Mouse (Mus musculus) neural tube, embryonic 12.5 days (tissue): ENCODE results near the gene Rhoa. TPM values are rescaled to one million over a fixed set of nuclear protein-coding genes. Genes with fewer than 3 reads are reported as not detected.
A peak's percentile ranks its signal among the peaks of the same experiment; 100 is the strongest.
"Not testable (repeated sequence)": the region's sequence is repeated elsewhere in the genome, so short reads cannot be mapped to it uniquely, and the experiment has no call there.

ENCODE experiments used
- ATAC-seq: fragments of 200-750 bp; cut with Nextera tagmentation; 2 replicates; pipeline ENCODE4 v1.8.0; 2017; ENCODE audit warnings: low read depth, mild to moderate bottlenecking, moderate TSS enrichment, moderate library complexity; ENCODE audit not compliant: low FRiP score
- H3K27ac ChIP-seq: fragments of 300-500 bp; sonication (generic); 2 replicates; pipeline ENCODE4 v1.5.1; 2016
- H3K27me3 ChIP-seq: fragments of 300-500 bp; sonication (generic); replicated peaks from 2 replicates; pipeline ENCODE4 v1.6.1; 2016; ENCODE audit warnings: mild to moderate bottlenecking
- H3K36me3 ChIP-seq: fragments of 300-500 bp; sonication (generic); 2 replicates; pipeline ENCODE4 v1.6.1; 2016; ENCODE audit warnings: mild to moderate bottlenecking
- H3K4me1 ChIP-seq: fragments of 300-500 bp; sonication (generic); 2 replicates; pipeline ENCODE4 v1.6.1; 2016
- H3K4me2 ChIP-seq: fragments of 300-500 bp; sonication (generic); replicated peaks from 2 replicates; pipeline ENCODE4 v1.6.1; 2016; ENCODE audit warnings: mild to moderate bottlenecking
- H3K4me3 ChIP-seq: fragments of 300-500 bp; sonication (generic); 2 replicates; pipeline ENCODE4 v1.5.1; 2016
- H3K9ac ChIP-seq: fragments of 300-500 bp; sonication (generic); 2 replicates; pipeline ENCODE4 v1.6.1; 2016; ENCODE audit warnings: mild to moderate bottlenecking
- H3K9me3 ChIP-seq: fragments of 300-500 bp; sonication (generic); 2 replicates; pipeline ENCODE4 v1.6.1; 2016; ENCODE audit warnings: mild to moderate bottlenecking
- WGBS: fragments of 180-500 bp; shearing (Covaris S2); methylation state at CpG from one replicate; pipeline ENCODE4 v1.1.7; 2016; 5-methylcytosine and 5-hydroxymethylcytosine counted together
- polyA plus RNA-seq: library from polyadenylated mRNA; unstranded; fragments of >200 nt; fragmentation: Nextera tagmentation; extraction: Ambion mirVana; gene quantifications from 2 replicates; pipeline ENCODE4 v1.2.1, GENCODE M21; 2016

Gene Rhoa
- polyA plus RNA-seq: 313 and 363 TPM in 2 replicates

GRCm38 (mm10) chr9:108305629-108306520 is at the start of gene Rhoa, which contains the start of gene Tcta:
Gene Rhoa, plus strand, starts transcription at chr9:108306129.
Gene Tcta, minus strand, starts transcription at chr9:108306160.
- peaks cover 24% of the 10 kb centered on the region for H3K4me1 ChIP-seq
- no peaks in the 10 kb centered on the region for H3K9me3 ChIP-seq
- peak within 1 kb of the TSS; percentile 94 for H3K9ac ChIP-seq
- WGBS: under 1% methylated on average over 81 of the region's 81 CpGs
- peaks cover 26% of the 10 kb centered on the region for H3K36me3 ChIP-seq
- peak within 1 kb of the TSS; percentile 98 for H3K27ac ChIP-seq
- peak within 1 kb of the TSS; percentile 69 for H3K4me2 ChIP-seq
- peak within 1 kb of the TSS; percentile 97 for H3K4me3 ChIP-seq
- peak; percentile 98 for ATAC-seq
- H3K27me3 ChIP-seq: no peaks in the 10 kb centered on the region

DNA sequence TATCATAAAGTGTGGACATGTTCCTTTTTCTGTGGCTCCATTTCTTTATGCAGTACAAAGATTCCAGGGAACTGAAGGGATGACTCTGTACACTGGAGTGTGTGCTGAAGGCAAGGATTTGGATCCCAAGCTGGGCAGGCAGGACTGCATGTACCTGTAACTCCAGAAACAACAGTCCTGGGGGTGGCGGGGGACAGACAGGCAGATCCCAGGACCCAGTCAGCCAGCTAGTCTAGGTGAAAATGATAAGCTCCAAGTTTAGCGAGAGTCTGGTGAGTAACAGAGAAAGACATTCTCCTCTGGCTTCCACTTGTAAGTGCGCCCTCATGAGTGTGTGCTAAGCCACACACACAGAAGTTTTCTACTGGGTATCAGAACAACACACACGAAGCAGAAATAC is 45.4 kb upstream of the Rhoa start:
- no peak overlapping the region for H3K27ac ChIP-seq
- WGBS: 91% methylated on average over 4 of the region's 4 CpGs
- no peaks in the 10 kb centered on the region for H3K9me3 ChIP-seq

DNA sequence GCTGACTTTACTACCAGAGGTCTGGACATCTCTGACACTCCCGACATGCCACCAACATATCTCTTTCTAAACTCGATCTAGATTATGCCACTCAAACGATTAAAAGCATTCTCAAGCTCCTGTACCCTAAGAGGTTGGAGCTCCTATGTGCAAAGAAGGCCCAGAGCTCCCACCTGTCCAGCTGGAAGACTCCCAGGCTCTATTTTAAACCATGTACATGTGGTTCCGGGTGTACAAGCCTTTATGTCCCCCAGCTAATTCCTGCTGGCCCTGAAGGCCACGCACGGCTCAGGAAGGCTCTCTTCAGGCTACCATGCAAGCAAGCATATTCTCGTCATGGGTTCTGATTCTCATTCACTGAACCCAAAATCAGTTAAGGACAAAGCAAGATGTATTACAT is 44.1 kb upstream of the Rhoa start:
- ATAC-seq: no peak
- H3K9ac ChIP-seq: no peak overlapping the region
- H3K4me2 ChIP-seq: peak overlapping the region; percentile 85
- no peaks in the 10 kb centered on the region for H3K9me3 ChIP-seq
- no peak overlapping the region for H3K27ac ChIP-seq
- no peak overlapping the region for H3K4me3 ChIP-seq
- peaks cover 19% of the 10 kb centered on the region for H3K4me1 ChIP-seq
- H3K36me3 ChIP-seq: no peaks in the 10 kb centered on the region; the same call in 1 of the 2 replicates
- H3K27me3 ChIP-seq: no peaks in the 10 kb centered on the region
- 75% methylated on average over 7 of the region's 7 CpGs for WGBS

More for the DNA sequence above, 45.4 kb upstream of the Rhoa start:
- no peak overlapping the region for H3K9ac ChIP-seq
- ATAC-seq: no peak
- H3K4me1 ChIP-seq: peaks cover 19% of the 10 kb centered on the region
- H3K27me3 ChIP-seq: no peaks in the 10 kb centered on the region
- no peak overlapping the region for H3K4me3 ChIP-seq
- no peak overlapping the region for H3K4me2 ChIP-seq
- no peaks in the 10 kb centered on the region; the same call in 1 of the 2 replicates for H3K36me3 ChIP-seq

- Histone ChIP-seq H3K9ac (peak overlapping the region; percentile 94), H3K4me3 (peak overlapping the region; percentile 94), H3K4me1 (peaks cover 19% of the 10 kb centered on the region), H3K9me3 (no peaks in the 10 kb centered on the region), H3K27ac (no peak overlapping the region), H3K27me3 (no peaks in the 10 kb centered on the region), H3K4me2 (peak overlapping the region; percentile 85), H3K36me3 (no peaks in the 10 kb centered on the region; the same call in 1 of the 2 replicates)
- no peak for ATAC-seq
- 42% methylated on average over 11 of the region's 11 CpGs for WGBS
Observed at GRCm38 (mm10) chr9:108262494-108263049, 43.4 kb upstream of the Rhoa start.

- H3K27me3 ChIP-seq: no peaks in the 10 kb centered on the region
- H3K4me1 ChIP-seq: peaks cover 19% of the 10 kb centered on the region
- peak overlapping the region; percentile 81 for H3K27ac ChIP-seq
- peak; percentile 69 for ATAC-seq
- H3K4me2 ChIP-seq: peak overlapping the region; percentile 85
- H3K36me3 ChIP-seq: no peaks in the 10 kb centered on the region
- under 1% methylated on average over 62 of the region's 62 CpGs for WGBS
- no peaks in the 10 kb centered on the region for H3K9me3 ChIP-seq
- peak overlapping the region; percentile 94 for H3K4me3 ChIP-seq
- peak overlapping the region; percentile 94 for H3K9ac ChIP-seq
Observed at GRCm38 (mm10) chr9:108263131-108263681, 42.7 kb upstream of the Rhoa start.

DNA sequence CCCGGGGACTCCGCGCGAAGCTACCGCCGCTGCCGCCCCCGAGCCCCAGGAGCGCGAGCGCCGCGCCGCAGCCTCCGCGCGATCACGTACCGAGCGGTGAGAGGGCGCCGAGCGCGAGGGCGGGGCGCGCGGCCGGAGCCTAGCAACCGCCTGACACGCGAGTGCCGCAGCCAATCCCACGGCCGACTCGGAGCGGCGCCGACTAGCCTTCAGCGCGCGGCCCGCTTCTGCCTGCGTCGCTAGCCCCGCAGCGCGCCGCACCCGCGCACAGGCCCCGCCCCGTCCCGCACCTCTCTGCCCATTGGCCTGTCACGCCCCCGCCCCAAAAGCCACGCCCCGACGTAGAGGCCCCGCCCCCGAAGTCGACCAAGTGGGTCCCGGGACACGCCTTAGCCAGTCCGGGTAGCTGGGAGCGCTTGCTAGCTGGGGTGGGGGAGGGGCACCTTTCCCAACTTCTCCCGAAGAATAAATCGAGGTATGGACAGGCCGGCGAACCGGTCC is 42.2 kb upstream of the Rhoa start, which contains the start of gene Dag1:
TSS of gene Dag1 (minus strand) at position 269 of the 501 bp plus-strand sequence.
- under 1% methylated on average over 71 of the region's 71 CpGs for WGBS
- H3K4me2 ChIP-seq: peak within 1 kb of the TSS; percentile 85
- no peaks in the 10 kb centered on the region for H3K36me3 ChIP-seq
- H3K27me3 ChIP-seq: no peaks in the 10 kb centered on the region
- H3K27ac ChIP-seq: peak within 1 kb of the TSS; percentile 81
- H3K4me3 ChIP-seq: peak within 1 kb of the TSS; percentile 94
- H3K4me1 ChIP-seq: peaks cover 19% of the 10 kb centered on the region
- H3K9me3 ChIP-seq: no peaks in the 10 kb centered on the region
- H3K9ac ChIP-seq: peak within 1 kb of the TSS; percentile 94
- peak; percentile 98 for ATAC-seq

- Histone ChIP-seq H3K9me3 (no peaks in the 10 kb centered on the region), H3K36me3 (no peaks in the 10 kb centered on the region), H3K27ac (no peak overlapping the region), H3K9ac (peak overlapping the region; percentile 40), H3K4me3 (peak overlapping the region; percentile 94), H3K4me1 (peaks cover 19% of the 10 kb centered on the region), H3K27me3 (no peaks in the 10 kb centered on the region), H3K4me2 (peak overlapping the region; percentile 85)
- 13% methylated on average over 10 of the region's 10 CpGs for WGBS
- no peak; the same call in none of the 2 replicates for ATAC-seq
Observed at GRCm38 (mm10) chr9:108264191-108264921, 41.6 kb upstream of the Rhoa start.

DNA sequence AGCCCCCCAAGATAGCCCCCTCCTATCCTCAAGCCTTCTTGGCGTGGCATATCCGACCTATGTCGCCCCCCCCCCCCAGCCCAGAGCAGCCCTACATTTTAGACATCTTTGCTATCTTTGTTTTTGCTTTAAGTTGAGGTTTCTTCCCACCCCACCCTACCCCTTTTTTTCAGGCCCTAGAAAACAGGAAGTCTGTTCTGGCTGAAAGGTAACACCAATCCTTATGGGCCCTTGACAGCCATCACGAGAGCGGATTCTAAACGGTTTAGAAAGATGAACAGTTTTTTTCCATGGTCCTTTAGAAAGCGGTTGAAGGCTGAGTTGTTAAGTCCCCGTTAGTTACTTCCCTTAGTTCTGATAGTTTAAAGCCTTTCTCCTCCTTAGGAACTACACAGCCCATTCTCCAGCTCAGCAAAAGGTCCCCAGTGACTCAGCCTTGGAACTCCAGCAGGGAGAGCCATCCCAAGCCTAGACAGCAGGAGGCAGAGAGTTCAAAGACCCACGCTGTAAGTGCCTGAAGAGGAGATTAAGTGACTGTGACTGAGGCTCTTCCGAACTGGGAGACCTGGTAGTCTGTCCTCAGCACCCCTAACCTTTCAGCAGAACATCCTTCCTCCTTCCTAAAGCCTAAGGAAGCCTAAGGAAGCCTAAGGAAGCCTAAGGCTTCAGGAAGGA is 39.5 kb upstream of the Rhoa start:
- H3K4me1 ChIP-seq: peaks cover 19% of the 10 kb centered on the region
- H3K4me3 ChIP-seq: no peak overlapping the region
- H3K27ac ChIP-seq: no peak overlapping the region
- no peaks in the 10 kb centered on the region for H3K9me3 ChIP-seq
- H3K27me3 ChIP-seq: no peaks in the 10 kb centered on the region
- no peak overlapping the region for H3K9ac ChIP-seq
- ATAC-seq: no peak
- H3K36me3 ChIP-seq: no peaks in the 10 kb centered on the region
- no peak overlapping the region for H3K4me2 ChIP-seq
- 71% methylated on average over 10 of the region's 10 CpGs for WGBS

- Histone ChIP-seq H3K27ac (no peak overlapping the region), H3K9me3 (no peaks in the 10 kb centered on the region), H3K4me2 (no peak overlapping the region), H3K36me3 (no peaks in the 10 kb centered on the region), H3K27me3 (no peaks in the 10 kb centered on the region), H3K4me3 (no peak overlapping the region), H3K9ac (no peak overlapping the region), H3K4me1 (peaks cover 8% of the 10 kb centered on the region)
- WGBS: 84% methylated on average over 7 of the region's 7 CpGs
- no peak for ATAC-seq
Observed at GRCm38 (mm10) chr9:108267691-108268090, 38.2 kb upstream of the Rhoa start.

DNA sequence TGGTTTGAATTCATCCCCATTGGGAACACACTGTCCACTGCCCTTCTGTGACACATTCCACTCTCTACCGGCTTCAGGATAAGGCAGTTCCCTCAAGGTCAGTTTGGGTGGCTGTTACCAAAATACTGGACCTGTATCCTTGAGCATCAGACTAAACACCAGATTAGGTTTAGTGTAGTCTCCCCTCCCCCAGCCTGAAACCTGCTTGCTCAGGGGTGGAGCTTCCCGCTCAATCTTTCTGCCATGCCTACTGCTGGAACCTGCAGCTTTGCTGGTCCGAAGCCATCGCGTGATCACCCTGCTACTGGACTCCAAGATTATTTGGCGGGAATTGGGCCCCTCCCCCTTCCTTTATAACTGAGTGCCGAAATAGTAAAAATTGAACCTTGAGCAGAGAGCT is 37.2 kb upstream of the Rhoa start:
- not testable (repeated sequence) for H3K27me3 ChIP-seq, H3K27ac ChIP-seq, H3K4me2 ChIP-seq, ATAC-seq, H3K4me3 ChIP-seq, H3K9ac ChIP-seq, H3K9me3 ChIP-seq, H3K36me3 ChIP-seq, H3K4me1 ChIP-seq
- 90% methylated on average over 6 of the region's 7 CpGs for WGBS

- no peak overlapping the region for H3K9ac ChIP-seq
- no peak overlapping the region for H3K4me2 ChIP-seq
- H3K27me3 ChIP-seq: no peaks in the 10 kb centered on the region
- H3K4me1 ChIP-seq: no peaks in the 10 kb centered on the region
- H3K9me3 ChIP-seq: no peaks in the 10 kb centered on the region
- ATAC-seq: no peak
- no peak overlapping the region for H3K27ac ChIP-seq
- H3K36me3 ChIP-seq: no peaks in the 10 kb centered on the region
- 35% methylated on average over 2 of the region's 2 CpGs for WGBS
- H3K4me3 ChIP-seq: no peak overlapping the region
Observed at GRCm38 (mm10) chr9:108271941-108272340, 34.0 kb upstream of the Rhoa start.
